Mouse (Mus musculus) embryonic facial prominence, embryonic 13.5 days (tissue): ENCODE measurements around the gene Tjp2. TPM values are rescaled to one million over a fixed set of nuclear protein-coding genes. Genes with fewer than 3 reads are reported as not detected.

Source experiments
- ATAC-seq: fragments of 200-750 bp; cut with Nextera tagmentation; 2 replicates; pipeline ENCODE4 v1.8.0; 2017; ENCODE audit warnings: low read depth; ENCODE audit not compliant: insufficient number of reproducible peaks, insufficient read depth, low FRiP score, low TSS enrichment
- H3K27ac ChIP-seq: fragments of 300-500 bp; sonication (generic); 2 replicates; pipeline ENCODE4 v1.5.1; 2015; ENCODE audit warnings: moderate library complexity, mild to moderate bottlenecking, inconsistent platforms
- H3K27me3 ChIP-seq: fragments of 300-500 bp; sonication (generic); 2 replicates; pipeline ENCODE4 v1.6.1; 2015; ENCODE audit warnings: mild to moderate bottlenecking, inconsistent platforms
- H3K36me3 ChIP-seq: fragments of 300-500 bp; sonication (generic); 2 replicates; pipeline ENCODE4 v1.6.1; 2015; ENCODE audit warnings: mild to moderate bottlenecking, inconsistent platforms
- H3K4me1 ChIP-seq: fragments of 300-500 bp; sonication (generic); 2 replicates; pipeline ENCODE4 v1.6.1; 2015; ENCODE audit warnings: inconsistent platforms
- H3K4me2 ChIP-seq: fragments of 300-500 bp; sonication (generic); 2 replicates; pipeline ENCODE4 v1.6.1; 2015; ENCODE audit warnings: moderate library complexity, mild to moderate bottlenecking, inconsistent platforms
- H3K4me3 ChIP-seq: fragments of 300-500 bp; sonication (generic); 2 replicates; pipeline ENCODE4 v1.5.1; 2015; ENCODE audit warnings: mild to moderate bottlenecking, inconsistent platforms
- H3K9ac ChIP-seq: fragments of 300-500 bp; sonication (generic); 2 replicates; pipeline ENCODE4 v1.6.1; 2015; ENCODE audit warnings: mild to moderate bottlenecking, inconsistent platforms
- H3K9me3 ChIP-seq: fragments of 300-500 bp; sonication (generic); 2 replicates; pipeline ENCODE4 v1.6.1; 2016; ENCODE audit warnings: inconsistent platforms
- WGBS: fragments of 180-500 bp; shearing (Covaris S2); methylation state at CpG from one replicate; pipeline ENCODE4 v1.1.7; 2015; ENCODE audit warnings: mixed read lengths; 5-methylcytosine and 5-hydroxymethylcytosine counted together
- polyA plus RNA-seq: library from polyadenylated mRNA; unstranded; fragments of >200 nt; fragmentation: Nextera tagmentation; extraction: Ambion mirVana; gene quantifications from 2 replicates; pipeline ENCODE4 v1.2.1, GENCODE M21; 2015

Tjp2 gene
- polyA plus RNA-seq, 1 experiment from 2014 or later = 16.5 TPM

DNA sequence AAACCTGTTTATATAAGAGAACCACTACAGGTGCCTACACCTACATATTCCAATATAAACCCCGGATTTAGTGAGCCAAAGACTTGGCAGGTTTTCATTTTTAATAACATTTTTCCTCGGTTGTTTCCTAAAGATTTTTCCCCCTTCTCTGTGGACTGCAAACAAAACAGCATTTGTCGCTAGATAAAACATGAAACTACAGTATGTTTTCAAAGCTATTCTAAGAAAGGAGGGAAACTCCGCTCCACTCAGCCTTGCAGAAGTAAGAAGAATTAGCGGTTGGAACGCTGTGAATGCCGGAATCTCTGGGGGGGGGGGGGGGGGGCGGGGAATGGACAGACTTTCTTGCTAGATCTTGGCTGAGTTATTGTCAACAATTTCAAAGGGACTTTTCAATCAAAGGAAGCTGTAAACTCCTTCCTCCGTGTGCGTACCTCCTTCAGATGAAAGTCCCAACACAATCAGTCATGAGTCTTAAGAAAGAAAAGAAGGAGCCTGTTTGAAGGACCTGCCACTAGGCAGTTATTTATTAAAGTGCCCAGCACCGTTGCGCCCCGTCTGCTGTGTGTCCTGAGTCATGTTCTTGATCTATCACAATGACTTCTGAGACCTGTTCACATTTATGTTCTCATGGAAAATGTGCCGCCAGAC lies 3.9 kb downstream of the Tjp2 start:
- H3K9ac ChIP-seq = no peak overlapping the region
- H3K27me3 ChIP-seq = peaks cover 38% of the 10 kb centered on the region
- WGBS = 49% methylated on average over 14 of the region's 14 CpGs
- no peak overlapping the region for H3K4me2 ChIP-seq
- H3K4me1 ChIP-seq = peaks cover 25% of the 10 kb centered on the region
- ATAC-seq = no peak
- H3K4me3 ChIP-seq = no peak overlapping the region
- H3K36me3 ChIP-seq = no peaks in the 10 kb centered on the region
- H3K9me3 ChIP-seq = no peaks in the 10 kb centered on the region
- H3K27ac ChIP-seq = no peak overlapping the region; the same call in 1 of the 2 replicates

DNA sequence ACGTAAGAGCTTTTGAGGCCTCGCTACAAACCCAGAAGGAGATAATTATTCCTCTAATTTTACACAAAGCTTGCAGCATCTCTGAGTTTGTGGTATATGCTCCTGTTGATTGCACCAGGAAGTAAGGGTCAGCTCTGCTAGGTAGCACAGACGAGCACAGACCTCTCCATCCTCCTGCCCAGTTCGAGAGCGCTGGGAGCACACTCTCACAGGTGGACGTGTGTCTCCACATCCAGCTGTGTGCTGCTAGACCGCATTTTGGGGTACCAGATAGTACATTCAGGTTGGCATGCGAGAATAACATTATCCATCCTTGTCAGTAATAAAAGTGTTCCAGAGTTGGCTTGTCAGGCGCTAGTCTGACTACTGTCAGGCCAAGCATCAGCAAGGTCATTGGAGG lies 5.8 kb downstream of the Tjp2 start:
- 65% methylated on average over 9 of the region's 9 CpGs for WGBS
- peaks cover 7% of the 10 kb centered on the region for H3K4me1 ChIP-seq
- H3K36me3 ChIP-seq = no peaks in the 10 kb centered on the region
- H3K9me3 ChIP-seq = no peaks in the 10 kb centered on the region
- no peak overlapping the region for H3K9ac ChIP-seq
- H3K27me3 ChIP-seq = peaks cover 19% of the 10 kb centered on the region
- no peak overlapping the region for H3K4me2 ChIP-seq
- no peak for ATAC-seq
- no peak overlapping the region for H3K27ac ChIP-seq
- no peak overlapping the region for H3K4me3 ChIP-seq

DNA sequence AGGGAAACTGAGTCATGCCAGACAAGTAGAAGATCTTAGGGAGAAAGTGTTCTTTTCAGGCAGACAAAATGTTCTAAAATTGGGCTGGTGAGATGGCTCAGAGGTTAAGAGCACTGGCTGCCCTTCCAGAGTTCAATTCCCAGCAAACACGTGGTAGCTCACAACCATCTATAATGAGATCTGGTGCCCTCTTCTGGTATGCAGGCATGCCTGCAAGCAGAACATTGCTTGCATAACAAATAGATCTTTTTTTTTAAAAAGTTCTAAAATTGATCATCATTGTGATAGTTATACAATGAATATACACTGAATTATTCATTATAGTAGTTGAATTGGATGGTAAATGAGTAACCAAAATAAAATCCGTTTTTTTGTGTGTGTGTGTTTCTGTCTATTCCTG lies 6.5 kb downstream of the Tjp2 start:
- 41% methylated on average over 2 of the region's 2 CpGs for WGBS
- Histone ChIP-seq H3K9me3 (no peaks in the 10 kb centered on the region), H3K9ac (no peak overlapping the region), H3K27me3 (peaks cover 12% of the 10 kb centered on the region), H3K4me2 (no peak overlapping the region), H3K36me3 (no peaks in the 10 kb centered on the region), H3K4me1 (peaks cover 6% of the 10 kb centered on the region), H3K4me3 (no peak overlapping the region), H3K27ac (no peak overlapping the region)
- no peak for ATAC-seq

DNA sequence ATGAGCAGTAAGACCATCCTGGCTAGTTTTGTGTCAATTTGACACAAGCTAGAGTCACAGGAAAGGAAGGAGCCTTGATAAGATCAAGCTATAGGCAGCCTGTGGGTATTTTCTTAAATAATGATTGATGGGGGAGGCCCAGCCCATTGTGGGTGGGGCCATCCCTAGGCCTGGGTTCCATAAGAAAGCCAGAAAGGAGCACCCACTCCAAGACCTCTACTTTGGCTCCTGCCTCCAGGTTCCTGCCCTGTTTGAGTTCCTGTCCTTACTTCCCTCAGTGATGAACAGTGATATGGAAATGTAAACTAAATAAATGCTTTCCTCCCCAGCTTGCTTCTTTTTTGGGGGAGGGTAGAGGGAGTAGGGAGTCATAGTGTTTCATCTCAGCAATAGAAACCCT lies 7.0 kb downstream of the Tjp2 start:
- Histone ChIP-seq H3K36me3 (no peaks in the 10 kb centered on the region), H3K4me3 (no peak overlapping the region), H3K4me2 (no peak overlapping the region), H3K27me3 (peaks cover 8% of the 10 kb centered on the region), H3K9ac (no peak overlapping the region), H3K27ac (no peak overlapping the region), H3K4me1 (peaks cover 6% of the 10 kb centered on the region), H3K9me3 (no peaks in the 10 kb centered on the region)
- ATAC-seq = no peak

DNA sequence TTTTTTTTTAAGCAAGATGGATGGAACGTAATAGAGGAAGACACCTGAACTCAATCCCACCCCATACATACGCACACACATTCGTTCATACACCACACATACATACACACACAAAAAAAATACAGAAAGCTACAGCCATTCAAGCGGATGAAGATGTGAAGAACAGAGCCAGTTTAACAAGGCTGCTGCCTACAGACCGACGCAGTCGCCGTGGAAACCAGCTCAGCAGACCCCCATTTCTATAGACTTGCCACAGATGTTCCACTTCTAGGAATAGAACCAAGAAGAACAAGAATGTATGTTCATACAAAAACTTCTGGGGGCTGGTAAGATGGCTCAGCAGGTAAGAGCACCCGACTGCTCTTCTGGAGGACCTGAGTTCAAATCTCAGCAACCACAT lies 8.1 kb downstream of the Tjp2 start:
- no peak overlapping the region for H3K4me3 ChIP-seq
- WGBS = 86% methylated on average over 9 of the region's 9 CpGs
- no peak overlapping the region for H3K9ac ChIP-seq
- H3K4me1 ChIP-seq = peaks cover 6% of the 10 kb centered on the region
- no peak overlapping the region for H3K27ac ChIP-seq
- no peaks in the 10 kb centered on the region for H3K9me3 ChIP-seq
- no peak for ATAC-seq
- H3K4me2 ChIP-seq = no peak overlapping the region
- no peaks in the 10 kb centered on the region for H3K27me3 ChIP-seq
- H3K36me3 ChIP-seq = no peaks in the 10 kb centered on the region

DNA sequence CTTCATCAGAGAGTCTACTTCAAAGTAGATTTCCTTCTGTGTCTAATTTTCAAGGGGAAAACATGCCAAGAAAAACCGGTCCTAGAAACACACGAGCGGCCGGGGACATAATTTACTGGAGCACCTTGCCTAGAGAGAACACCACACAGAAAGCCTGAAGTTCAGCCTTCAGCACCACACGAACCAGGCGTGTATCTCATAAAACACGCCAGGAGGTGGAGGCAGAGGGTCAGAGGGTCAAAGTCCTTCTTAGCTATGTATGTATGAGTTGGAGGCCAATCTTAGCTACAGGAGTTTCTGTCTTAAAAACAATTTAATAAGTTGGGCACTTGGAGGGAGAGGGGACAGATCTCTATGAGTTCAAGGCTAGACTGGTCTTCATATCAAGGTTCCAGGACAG lies 9.9 kb downstream of the Tjp2 start:
- WGBS = 62% methylated on average over 7 of the region's 7 CpGs
- no peak overlapping the region for H3K9ac ChIP-seq
- H3K4me1 ChIP-seq = peaks cover 6% of the 10 kb centered on the region
- no peak overlapping the region for H3K4me3 ChIP-seq
- no peaks in the 10 kb centered on the region for H3K27me3 ChIP-seq
- no peak for ATAC-seq
- no peak overlapping the region for H3K4me2 ChIP-seq
- no peaks in the 10 kb centered on the region for H3K9me3 ChIP-seq
- no peak overlapping the region for H3K27ac ChIP-seq
- no peaks in the 10 kb centered on the region for H3K36me3 ChIP-seq

DNA sequence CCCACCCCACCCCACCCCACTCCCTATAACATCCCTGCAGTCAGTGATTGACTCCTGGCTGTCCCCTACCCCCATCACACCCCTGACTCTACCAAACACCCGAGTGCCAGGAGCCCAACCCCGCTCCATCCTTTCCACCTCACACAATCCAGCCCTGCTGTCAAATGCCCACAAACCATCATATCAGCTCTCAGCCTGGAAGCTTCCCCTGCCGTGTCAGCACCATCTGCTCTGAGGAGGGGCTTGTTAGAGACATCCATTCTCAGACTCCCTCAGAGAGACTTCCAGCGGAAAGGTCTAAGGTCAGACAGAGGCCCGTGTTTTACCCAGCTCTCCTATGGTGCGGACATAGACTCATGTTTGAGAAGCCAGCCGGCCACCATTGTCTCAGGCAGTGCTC lies 11.5 kb downstream of the Tjp2 start:
- Histone ChIP-seq H3K27ac (no peak overlapping the region), H3K4me1 (no peaks in the 10 kb centered on the region), H3K4me3 (no peak overlapping the region), H3K36me3 (no peaks in the 10 kb centered on the region), H3K27me3 (no peaks in the 10 kb centered on the region), H3K9ac (no peak overlapping the region), H3K9me3 (no peaks in the 10 kb centered on the region), H3K4me2 (no peak overlapping the region)
- ATAC-seq = no peak
- 46% methylated on average over 7 of the region's 7 CpGs for whole genome bisulfite sequencing

DNA sequence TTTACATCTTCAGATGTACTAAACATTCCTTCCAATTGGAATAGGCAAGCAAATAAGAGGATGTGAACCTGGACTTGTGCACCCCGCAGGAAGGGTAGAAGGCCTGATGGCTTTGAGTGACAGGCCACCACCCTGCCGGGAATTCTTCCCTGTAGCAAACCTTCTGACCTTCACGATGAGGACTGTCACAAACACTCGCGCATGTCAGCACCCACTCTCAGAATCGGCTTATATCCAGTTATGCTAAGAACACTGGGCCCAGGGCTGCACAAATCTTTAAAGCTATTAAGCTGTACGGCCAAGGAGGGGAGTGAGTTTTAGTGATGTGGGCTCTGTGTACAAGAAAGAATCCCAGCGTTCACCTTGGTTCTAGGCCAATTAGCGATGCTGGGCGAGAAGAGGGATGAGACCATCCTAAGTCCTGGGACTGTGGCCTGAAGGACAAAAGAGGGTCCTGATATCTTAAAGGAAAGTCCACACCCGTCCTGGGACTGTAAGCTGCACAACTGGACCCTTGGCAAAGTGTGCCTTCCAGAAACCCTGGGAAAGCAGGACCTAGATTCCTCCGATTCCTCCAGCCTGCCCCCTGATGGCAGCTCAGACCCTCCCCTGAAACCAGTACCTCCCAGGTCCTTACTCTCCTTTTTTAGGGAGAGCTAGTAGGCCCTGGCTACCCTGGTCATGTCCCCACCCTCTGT lies 12.1 kb downstream of the Tjp2 start:
- H3K27ac ChIP-seq = no peak overlapping the region
- H3K4me3 ChIP-seq = no peak overlapping the region
- no peaks in the 10 kb centered on the region for H3K27me3 ChIP-seq
- no peak for ATAC-seq
- 79% methylated on average over 12 of the region's 12 CpGs for WGBS
- H3K36me3 ChIP-seq = no peaks in the 10 kb centered on the region
- H3K9me3 ChIP-seq = no peaks in the 10 kb centered on the region
- no peak overlapping the region for H3K4me2 ChIP-seq
- H3K9ac ChIP-seq = no peak overlapping the region
- no peaks in the 10 kb centered on the region for H3K4me1 ChIP-seq

DNA sequence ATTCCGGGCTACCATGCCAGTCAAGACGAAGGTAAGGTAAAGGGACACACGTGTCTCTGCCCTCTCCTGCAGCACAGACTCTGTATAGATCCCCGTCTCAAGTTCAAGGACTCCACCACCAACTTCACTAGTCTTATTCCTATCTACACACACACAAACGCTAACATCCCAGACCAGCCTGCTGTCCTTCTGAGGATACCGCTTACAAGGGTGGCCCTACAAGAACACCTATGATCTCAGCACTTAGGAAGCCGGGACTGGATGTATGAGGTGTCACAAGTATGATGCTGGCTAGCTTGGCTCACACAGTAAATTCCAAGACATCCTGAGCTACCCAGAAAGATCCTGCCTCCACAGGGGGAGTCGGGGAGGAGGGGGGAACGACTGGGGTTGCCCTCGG lies 13.7 kb downstream of the Tjp2 start:
- Histone ChIP-seq H3K36me3 (no peaks in the 10 kb centered on the region), H3K27me3 (no peaks in the 10 kb centered on the region), H3K4me1 (no peaks in the 10 kb centered on the region), H3K4me3 (no peak overlapping the region), H3K9ac (no peak overlapping the region), H3K27ac (no peak overlapping the region), H3K4me2 (no peak overlapping the region), H3K9me3 (no peaks in the 10 kb centered on the region)
- 72% methylated on average over 10 of the region's 10 CpGs for WGBS
- ATAC-seq = no peak

DNA sequence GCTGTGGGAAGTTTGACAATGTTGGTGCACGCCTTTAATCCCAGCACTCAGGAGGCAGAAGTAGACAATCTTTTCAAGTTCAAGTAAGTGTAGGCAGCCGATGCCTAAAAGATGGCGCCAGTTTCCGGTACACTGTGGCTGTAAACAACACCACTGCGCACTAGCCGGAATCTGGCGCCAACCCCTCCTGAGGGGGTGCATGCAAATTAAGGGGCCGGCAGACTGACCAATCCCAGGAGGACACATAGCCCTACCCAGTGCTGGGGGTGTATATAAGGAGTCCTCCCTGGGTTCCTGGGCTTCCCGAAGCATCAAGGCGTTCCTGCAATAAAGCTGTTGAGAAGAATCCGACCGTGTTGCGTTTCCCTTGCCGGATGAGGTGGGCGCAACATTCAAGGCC lies 15.3 kb downstream of the Tjp2 start:
- no peak overlapping the region for H3K27ac ChIP-seq
- H3K27me3 ChIP-seq = no peaks in the 10 kb centered on the region
- no peak overlapping the region for H3K4me3 ChIP-seq
- WGBS = 94% methylated on average over 15 of the region's 15 CpGs
- no peaks in the 10 kb centered on the region for H3K9me3 ChIP-seq
- no peak for ATAC-seq
- no peak overlapping the region for H3K4me2 ChIP-seq
- no peaks in the 10 kb centered on the region for H3K4me1 ChIP-seq
- H3K36me3 ChIP-seq = no peaks in the 10 kb centered on the region
- H3K9ac ChIP-seq = no peak overlapping the region

DNA sequence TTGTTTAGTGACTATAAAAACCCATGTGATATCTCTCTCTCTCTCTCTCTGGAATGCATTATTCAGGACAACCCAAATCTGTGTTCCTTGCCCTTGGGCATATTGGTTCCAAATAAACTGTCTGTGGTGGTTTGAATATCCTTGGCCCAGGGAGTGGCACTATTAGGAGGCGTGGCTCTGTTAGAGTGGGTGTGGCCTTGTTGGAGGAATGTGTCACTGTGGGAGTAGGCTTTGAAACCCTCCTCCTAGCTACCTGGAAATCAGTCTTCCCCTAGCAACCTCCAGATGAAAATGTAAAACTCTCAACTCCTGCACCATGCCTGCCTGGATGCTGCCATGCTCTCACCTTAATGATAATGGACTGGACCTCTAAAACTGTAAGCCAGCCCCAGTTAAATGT lies 16.9 kb downstream of the Tjp2 start:
- H3K27ac ChIP-seq = no peak overlapping the region
- H3K36me3 ChIP-seq = no peaks in the 10 kb centered on the region
- no peak overlapping the region for H3K4me2 ChIP-seq
- H3K27me3 ChIP-seq = no peaks in the 10 kb centered on the region
- WGBS = 83% methylated on average over 1 of the region's 1 CpGs
- ATAC-seq = no peak
- no peak overlapping the region for H3K9ac ChIP-seq
- H3K9me3 ChIP-seq = no peaks in the 10 kb centered on the region
- no peaks in the 10 kb centered on the region for H3K4me1 ChIP-seq
- H3K4me3 ChIP-seq = no peak overlapping the region

DNA sequence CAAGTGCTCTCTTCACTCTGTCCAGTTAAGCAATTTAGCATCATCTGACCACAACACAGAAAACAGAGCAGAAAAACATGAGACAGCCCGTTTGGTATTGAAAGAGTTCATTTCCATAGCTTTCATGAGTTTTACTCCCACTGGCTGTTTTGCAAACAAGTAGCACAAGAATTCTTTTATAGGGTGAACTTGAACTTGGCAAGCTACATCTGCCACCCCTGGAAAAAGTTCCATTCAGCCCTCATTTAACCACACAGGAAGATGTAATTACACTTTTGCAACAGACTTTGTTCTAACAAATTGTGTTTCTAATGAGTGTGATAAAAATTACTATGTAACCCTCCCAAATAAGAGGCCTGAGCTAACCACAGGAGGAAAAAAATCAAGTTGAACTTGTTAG lies 19.8 kb downstream of the Tjp2 start:
- Histone ChIP-seq H3K4me2 (no peak overlapping the region), H3K27ac (no peak overlapping the region), H3K27me3 (no peaks in the 10 kb centered on the region), H3K9ac (no peak overlapping the region), H3K36me3 (no peaks in the 10 kb centered on the region), H3K4me3 (no peak overlapping the region), H3K9me3 (no peaks in the 10 kb centered on the region), H3K4me1 (no peaks in the 10 kb centered on the region)
- no peak for ATAC-seq
- WGBS = 45% methylated on average over 1 of the region's 1 CpGs
